Mouse (Mus musculus): ENCODE data around the gene Glcci1. TPM values are rescaled to one million over a fixed set of nuclear protein-coding genes. Genes with fewer than 3 reads are reported as not detected.
"Not testable (repeated sequence)": the region's sequence is repeated elsewhere in the genome, so short reads cannot be mapped to it uniquely, and the experiment has no call there.

The Glcci1 gene
- polyA plus RNA-seq, 1 experiment: 4.2 TPM

DNA sequence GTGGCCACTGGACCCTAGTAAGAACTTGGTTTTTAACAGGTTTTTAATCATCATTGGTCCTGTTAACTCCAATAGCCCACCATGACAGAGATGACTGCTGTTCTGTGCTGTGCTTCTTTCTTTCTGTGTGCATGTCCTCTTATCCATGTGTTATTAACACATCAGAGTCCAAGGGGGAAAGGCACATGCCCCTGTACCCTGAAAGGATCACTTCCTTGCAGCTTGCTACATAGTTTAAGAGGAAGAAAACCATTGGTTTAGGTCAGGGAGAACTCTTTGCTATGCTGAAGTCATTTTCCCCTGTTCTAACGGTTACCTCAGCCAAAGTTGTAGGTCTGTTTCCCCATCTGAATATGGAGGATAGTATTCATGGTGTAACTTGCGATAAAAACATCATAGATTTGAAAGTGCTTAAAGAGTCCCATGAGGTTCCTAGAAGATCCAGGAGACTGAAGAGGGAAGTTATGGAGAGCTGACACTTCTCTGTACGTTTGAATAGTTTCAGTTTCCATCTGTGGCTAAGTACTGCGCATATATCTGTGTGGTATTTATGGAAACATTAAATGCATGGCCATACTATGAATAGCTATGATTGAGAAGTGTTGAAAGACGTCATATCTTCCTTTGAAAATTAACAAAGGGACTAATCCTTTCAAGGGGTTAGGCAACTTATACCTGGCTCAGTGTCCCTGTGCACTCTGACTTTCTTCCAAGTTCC lies 14.1 kb upstream of the Glcci1 start:
- no peak for DNase-seq (ENCODE audit: low spot score)

GRCm38 (mm10) chr6:8495827-8496222 lies 13.6 kb upstream of the Glcci1 start:
- no peak for DNase-seq (ENCODE audit: low spot score)

GRCm38 (mm10) chr6:8497234-8497867 lies 12.0 kb upstream of the Glcci1 start:
- DNase-seq (ENCODE audit: low spot score): no peak

DNA sequence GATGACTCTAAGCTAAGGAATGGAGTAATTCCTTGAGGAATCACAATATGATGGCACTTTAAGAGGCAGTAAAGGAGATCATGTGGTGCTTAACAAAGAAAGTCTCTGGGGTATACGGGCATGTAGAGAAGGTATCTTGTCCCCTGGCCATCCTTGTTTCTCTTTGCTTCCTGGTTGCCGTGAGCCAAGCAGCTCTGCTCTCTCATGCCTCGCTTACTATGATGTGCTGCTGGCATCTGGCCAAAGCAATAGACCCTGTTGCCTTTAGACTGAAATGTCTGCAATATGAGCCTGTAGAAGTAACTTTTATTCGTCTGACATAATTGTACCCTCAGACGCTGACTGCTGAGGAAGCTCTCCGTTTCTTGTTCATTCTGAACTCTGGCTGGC lies 11.5 kb upstream of the Glcci1 start:
- no peak for DNase-seq (ENCODE audit: low spot score)

DNA sequence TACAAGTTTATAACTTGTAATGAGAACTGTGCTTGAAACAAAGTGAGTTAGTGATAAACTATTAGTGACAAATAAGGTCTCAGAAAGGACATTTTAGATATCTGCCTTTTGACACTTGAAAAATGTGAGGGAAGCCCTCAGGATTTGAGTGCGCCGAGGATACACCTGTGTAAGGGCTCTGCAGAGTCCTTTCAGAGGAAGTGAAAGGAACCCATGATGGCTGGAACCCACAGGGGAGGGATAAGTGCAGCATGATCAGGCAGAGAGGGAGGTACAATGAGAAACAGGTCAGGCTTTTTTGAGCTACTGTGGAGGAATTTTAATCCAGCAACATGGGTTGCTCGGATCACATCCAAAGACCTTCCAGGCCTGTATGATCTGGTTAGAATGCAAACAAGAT lies 10.4 kb upstream of the Glcci1 start:
- no peak for DNase-seq (ENCODE audit: low spot score)

GRCm38 (mm10) chr6:8503953-8504352 lies 5.4 kb upstream of the Glcci1 start:
- no peak for DNase-seq (ENCODE audit: low spot score)

DNA sequence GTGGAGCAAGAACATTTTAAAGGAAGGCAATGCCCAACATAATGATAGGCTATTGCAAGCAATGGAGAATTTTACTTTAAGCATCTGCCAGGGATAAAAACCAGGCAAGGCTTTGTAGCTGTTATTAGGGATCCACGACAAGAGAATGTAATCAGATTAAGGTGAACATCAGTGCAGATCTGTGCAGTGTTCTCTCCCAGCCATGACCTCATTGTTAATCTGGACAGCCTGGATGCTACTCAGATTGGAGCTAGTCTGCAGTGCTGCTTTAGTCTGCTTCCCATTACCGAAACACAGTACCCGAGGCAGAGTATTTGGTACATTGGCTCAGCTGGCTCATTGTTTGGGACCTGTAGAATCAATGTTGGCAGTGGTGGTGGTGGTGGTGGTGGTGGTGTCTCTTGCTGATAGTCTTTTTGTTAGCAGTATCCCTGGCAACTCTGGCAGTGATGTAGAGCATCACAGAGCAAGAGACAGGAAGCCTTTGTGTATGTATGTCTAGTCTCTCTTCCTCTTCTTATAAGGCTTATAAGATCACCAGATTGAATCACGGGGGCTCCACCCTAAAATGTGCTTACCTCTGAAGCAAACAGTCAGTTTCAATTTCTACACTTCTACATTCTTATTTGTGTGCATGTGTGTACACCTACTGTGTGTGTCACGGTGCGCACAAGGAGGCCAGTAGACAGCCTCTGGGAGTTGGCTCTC lies 4.7 kb upstream of the Glcci1 start:
- DNase-seq (ENCODE audit: low spot score): no peak

- no peak for DNase-seq (ENCODE audit: low spot score)
These were observed 2.8 kb upstream of the Glcci1 start for GRCm38 (mm10) chr6:8506631-8507030.

GRCm38 (mm10) chr6:8508883-8509536 lies 390 bp upstream of the Glcci1 start:
- peak; percentile 94 for DNase-seq (ENCODE audit: low spot score)

DNA sequence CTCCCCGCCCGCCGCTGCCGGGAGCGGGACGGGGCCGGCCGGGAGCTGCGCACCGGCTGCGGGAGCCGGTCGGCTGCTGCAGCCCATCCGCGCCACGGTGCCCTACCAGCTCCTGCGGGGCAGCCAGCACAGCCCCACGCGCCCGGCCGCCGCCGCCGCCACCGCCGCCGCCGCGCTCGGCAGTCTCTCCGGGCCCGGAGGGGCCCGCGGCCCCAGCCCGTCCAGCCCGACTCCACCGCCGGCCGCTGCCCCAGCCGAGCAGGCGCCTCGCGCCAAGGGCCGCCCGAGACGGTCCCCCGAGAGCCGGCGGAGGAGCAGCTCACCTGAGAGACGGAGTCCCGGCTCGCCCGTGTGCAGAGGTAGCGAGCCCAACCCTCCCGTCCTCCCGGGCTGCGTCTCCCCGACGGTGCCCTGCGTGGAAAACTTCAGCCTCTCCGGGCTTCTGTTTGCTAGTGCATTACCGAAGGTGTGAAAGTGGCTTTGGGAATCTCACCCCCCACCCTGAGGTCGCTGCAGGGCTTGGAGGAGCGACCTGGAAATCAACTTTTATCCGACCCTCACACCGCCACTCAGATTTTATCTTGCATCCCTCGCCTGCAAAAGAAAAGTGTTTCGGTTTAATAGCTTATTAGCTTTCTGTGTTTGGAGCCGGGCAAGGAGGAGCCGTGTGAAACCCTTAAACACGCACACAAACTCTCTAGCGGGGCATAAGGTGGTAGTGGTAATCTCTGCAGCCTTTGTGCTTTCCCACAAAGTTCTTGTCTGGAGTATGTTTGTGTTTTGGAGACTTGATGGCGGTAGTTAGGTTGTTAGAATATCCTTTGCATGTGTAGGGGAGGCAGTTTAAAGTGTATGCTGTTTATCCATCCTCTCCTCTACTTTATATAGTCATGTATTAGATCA lies 812 bp downstream of the Glcci1 start:
- DNase-seq (ENCODE audit: low spot score): peak; percentile 59

DNA sequence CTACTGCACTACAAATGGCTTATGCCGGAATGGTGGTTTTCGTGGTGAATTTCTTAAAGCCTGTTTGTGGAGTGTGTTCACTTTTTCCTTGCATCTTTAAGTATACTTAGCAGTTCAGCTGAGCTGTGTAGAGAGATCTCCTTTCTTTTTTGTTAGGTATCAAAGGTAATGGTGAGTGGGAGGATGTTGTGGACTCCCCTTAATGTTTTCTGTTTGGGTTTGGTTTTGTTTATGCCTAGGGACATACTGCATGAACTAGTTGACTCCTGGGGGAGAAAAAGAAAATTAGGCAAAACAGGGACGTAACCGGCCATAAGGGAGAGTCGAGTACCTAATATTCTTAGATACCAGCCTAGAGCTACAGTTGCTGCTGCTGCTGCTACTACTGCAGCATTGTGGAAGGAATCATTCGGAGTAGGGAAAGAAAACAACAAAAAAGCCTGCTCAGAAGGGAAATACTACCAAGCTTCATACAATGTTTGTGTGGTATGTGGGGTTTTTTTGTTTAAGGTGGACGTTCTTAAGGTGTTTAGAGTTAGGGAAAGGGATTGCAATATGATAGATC lies 1.5 kb downstream of the Glcci1 start:
- DNase-seq (ENCODE audit: low spot score): no peak

- DNase-seq (ENCODE audit: low spot score): no peak
These were observed 2.0 kb downstream of the Glcci1 start for GRCm38 (mm10) chr6:8511447-8511846.

DNA sequence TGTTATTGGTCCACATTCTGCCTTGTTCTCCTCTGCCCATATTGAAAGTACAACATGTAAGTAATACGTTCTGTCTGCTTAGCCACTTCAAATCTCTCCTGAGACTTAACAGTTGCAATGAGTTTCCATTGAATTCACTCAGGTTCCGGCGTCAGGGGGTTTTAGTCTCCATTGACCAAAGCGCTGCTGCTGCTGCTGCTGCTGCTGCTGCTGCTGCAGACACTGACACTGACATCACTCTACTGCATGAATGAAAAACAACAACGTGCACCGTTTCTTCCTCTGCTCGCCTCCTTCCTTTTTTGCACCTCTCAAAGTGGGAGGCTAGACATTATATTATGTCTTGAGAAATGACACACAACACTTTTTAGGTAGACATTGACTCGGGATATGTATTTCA lies 3.0 kb downstream of the Glcci1 start:
- DNase-seq (ENCODE audit: low spot score): no peak

DNA sequence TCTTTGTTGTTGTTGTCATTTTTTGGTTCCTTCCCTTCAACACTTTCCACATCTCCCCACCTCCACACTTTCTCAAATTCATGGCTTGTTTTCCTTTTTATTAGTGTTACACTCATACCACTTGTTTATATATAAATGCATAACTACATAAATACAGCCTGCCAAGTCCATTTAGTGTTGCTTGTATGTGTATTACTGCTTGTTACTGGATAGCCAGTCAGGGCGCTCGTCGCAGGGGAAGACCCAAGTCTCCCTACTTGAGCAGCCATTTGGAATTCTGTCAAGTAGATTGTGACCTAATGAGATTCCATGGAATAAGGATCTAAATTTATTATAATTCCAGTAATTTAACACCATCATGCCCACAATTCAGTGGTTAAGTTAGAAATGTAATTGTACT lies 10.3 kb downstream of the Glcci1 start:
- DNase-seq (ENCODE audit: low spot score): no peak

DNA sequence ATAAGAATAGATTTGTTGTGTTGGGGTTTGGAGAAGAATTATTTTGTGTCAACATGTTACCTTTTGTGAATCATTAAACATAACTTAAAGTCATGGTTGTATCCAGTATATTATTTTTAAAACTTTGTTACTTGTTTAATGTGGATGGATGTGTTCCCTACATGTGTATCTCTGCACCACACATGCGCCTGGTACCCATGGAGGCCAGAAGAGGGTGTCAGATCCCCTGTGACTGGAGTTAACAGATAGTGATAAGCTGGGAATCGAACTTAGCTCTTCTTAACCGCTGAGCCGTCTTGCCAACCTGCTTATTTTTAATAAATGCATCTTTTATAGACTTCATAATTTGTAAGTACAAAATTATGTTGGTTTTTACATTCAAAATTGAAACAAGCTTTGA lies 11.8 kb downstream of the Glcci1 start:
- no peak for DNase-seq (ENCODE audit: low spot score)

DNA sequence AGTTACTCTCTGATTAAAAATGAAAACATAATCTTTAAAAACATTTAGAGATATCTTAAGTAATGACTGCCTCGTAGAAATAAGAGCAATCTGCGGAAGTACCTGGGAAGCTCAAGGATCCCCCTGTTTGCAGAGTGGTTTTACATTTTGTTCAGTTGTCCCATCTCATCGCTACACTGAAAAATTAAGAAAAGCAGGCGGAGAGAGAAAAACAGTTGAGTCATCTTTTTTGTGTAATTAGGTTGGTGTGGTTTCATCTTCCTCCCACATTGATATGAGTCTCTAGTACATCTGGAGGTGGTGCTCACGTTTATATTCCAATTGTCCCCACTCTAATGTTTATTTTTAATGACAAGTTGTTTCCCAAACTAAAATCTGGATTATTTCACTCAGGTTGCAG lies 15.3 kb downstream of the Glcci1 start:
- DNase-seq (ENCODE audit: low spot score): no peak

GRCm38 (mm10) chr6:8531104-8531894 lies 21.9 kb downstream of the Glcci1 start:
- no peak for DNase-seq (ENCODE audit: low spot score)

GRCm38 (mm10) chr6:8536944-8537343 lies 27.5 kb downstream of the Glcci1 start:
- DNase-seq (ENCODE audit: low spot score): no peak

- DNase-seq (ENCODE audit: low spot score): not testable (repeated sequence)
These were observed 32.1 kb downstream of the Glcci1 start for GRCm38 (mm10) chr6:8541531-8541930.

DNA sequence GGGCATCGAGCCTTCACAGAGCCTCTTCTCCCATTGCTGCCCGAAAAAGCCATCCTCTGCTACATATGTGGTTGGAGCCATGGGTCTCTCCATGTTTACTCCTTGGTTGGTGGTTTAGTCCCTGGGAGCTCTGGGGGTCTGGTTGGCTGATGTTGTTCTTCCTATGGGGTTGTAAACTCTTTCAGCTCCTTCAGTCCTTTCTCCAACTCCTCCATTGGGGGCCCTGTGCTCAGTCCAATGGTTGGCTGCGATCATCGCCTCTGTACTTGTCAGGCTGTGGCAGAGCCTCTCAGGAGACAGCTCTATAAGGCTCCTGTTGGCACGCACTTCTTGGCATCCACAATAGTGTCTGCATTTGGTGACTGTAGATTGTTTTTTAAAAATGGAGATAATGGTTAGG lies 35.4 kb downstream of the Glcci1 start:
- DNase-seq (ENCODE audit: low spot score): no peak

Data from urinary bladder, adult 2 months (tissue).